8 mouse cellular contexts compared by ENCODE assay signal in the genomic region with DNA sequence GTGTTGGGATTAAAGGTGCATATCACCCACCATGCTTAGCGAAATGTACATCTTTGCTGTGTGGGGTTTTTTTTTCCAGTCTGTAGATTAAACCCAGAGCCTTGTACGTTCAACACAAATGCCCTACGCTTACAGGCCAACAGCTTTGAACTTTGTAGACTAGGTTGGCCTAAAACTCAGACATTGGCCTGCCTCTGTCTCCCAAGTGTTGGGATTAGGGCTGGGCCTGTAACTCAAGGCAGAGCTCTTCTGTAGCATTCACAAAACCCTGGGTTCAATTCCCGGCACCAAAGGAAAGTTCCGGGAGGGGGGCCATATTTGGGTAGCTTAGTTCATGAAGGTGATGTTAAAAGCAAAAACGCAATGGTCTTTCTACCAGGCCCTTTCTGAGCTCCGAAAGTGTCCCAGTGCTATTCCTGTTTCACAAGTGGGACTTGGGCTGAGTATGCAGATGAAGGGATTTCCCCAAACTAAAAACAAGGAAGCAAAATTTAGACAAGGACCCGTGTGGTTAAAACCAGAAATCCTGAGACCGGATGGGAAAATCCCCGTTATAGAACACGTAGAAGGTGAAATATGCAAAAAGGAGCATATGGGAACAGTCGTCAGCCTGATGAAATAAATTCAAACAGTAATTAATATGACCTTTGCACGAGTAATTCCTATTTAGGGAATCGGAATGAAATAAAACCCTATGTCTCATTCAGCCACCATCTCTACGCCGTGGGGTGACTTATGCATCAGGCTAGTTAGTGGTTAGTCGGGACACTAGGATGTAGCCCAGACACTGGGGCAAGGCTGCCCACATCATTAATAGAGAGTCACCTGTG. TPM values are rescaled to one million over a fixed set of nuclear protein-coding genes. Genes with fewer than 3 reads are reported as not detected.
DNase-seq lines count a peak whose midpoint lies in the region; ATAC-seq and TF ChIP-seq lines count a peak whose summit lies in the region.

No protein-coding gene starts in this region.

- no peak for TF ChIP-seq POLR2A in olfactory bulb, adult 2 months (IDR thresholded peaks at IDR 0.05; ENCODE audit: insufficient read depth, low read depth, low read length)
- no peak for TF ChIP-seq POLR2A in lung, adult 2 months (IDR thresholded peaks at IDR 0.05; ENCODE audit: borderline replicate concordance, extremely low read depth, low read depth, low read length)

- no peaks in the 10 kb centered on the region for H3K9me3 ChIP-seq in lung, embryonic 16.5 days (ENCODE audit: control insufficient read depth, low read length)
- H3K9me3 ChIP-seq in forebrain, embryonic 12.5 days: no peaks in the 10 kb centered on the region
- no peaks in the 10 kb centered on the region for H3K9me3 ChIP-seq in limb, embryonic 13.5 days

- H3K27ac ChIP-seq in lung, embryonic 16.5 days (ENCODE audit: low read length): no peak overlapping the region
- no peak overlapping the region for H3K27ac ChIP-seq in forebrain, embryonic 12.5 days
- no peak overlapping the region for H3K27ac ChIP-seq in limb, embryonic 13.5 days
- no peak overlapping the region for H3K27ac ChIP-seq in olfactory bulb, adult 2 months (ENCODE audit: insufficient read depth, low read depth, low read length)

- 70% methylated on average over 17 of the region's 17 CpGs for WGBS in lung, embryonic 16.5 days
- 76% methylated on average over 17 of the region's 17 CpGs for WGBS in forebrain, embryonic 12.5 days
- WGBS in limb, embryonic 13.5 days: 71% methylated on average over 17 of the region's 17 CpGs
- WGBS in olfactory bulb, adult 2 months: 50% methylated on average over 17 of the region's 17 CpGs
- WGBS in lung, adult 2 months: 59% methylated on average over 17 of the region's 17 CpGs

- H3K4me2 ChIP-seq in lung, embryonic 16.5 days (ENCODE audit: low read depth, low read length): peak overlapping the region; percentile 49
- peak overlapping the region; percentile 42 for H3K4me2 ChIP-seq in forebrain, embryonic 12.5 days
- H3K4me2 ChIP-seq in limb, embryonic 13.5 days (replicated peaks): peak overlapping the region; percentile 51

- ATAC-seq in lung, embryonic 16.5 days (ENCODE audit: low read depth): no peak
- ATAC-seq in forebrain, embryonic 12.5 days (ENCODE audit: low FRiP score): no peak
- ATAC-seq in limb, embryonic 13.5 days (ENCODE audit: low FRiP score, low read depth): no peak

- TF ChIP-seq CTCF in olfactory bulb, adult 2 months (IDR thresholded peaks at IDR 0.05; ENCODE audit: insufficient read depth, low read depth, low read length): no peak
- TF ChIP-seq CTCF in lung, adult 2 months (IDR thresholded peaks at IDR 0.05; ENCODE audit: insufficient read depth, low read length): no peak

- H3K4me1 ChIP-seq in lung, embryonic 16.5 days (replicated peaks; ENCODE audit: control insufficient read depth, insufficient read depth, low read length): peaks cover 14% of the 10 kb centered on the region
- peaks cover 16% of the 10 kb centered on the region for H3K4me1 ChIP-seq in forebrain, embryonic 12.5 days
- H3K4me1 ChIP-seq in limb, embryonic 13.5 days: peaks cover 17% of the 10 kb centered on the region
- H3K4me1 ChIP-seq in olfactory bulb, adult 2 months (ENCODE audit: control insufficient read depth, insufficient read depth, low read length): peaks cover 12% of the 10 kb centered on the region
- peaks cover 4% of the 10 kb centered on the region; the same call in 1 of the 2 replicates for H3K4me1 ChIP-seq in lung, adult 2 months (ENCODE audit: control insufficient read depth, insufficient read depth, low read length)

- peak overlapping the region; percentile 29 for H3K4me3 ChIP-seq in lung, embryonic 16.5 days (ENCODE audit: low read length)
- H3K4me3 ChIP-seq in forebrain, embryonic 12.5 days (replicated peaks): peak overlapping the region; percentile 95
- peak overlapping the region; percentile 73 for H3K4me3 ChIP-seq in limb, embryonic 13.5 days
- H3K4me3 ChIP-seq in olfactory bulb, adult 2 months (ENCODE audit: insufficient read depth, low read depth, low read length): peak overlapping the region; percentile 28
- H3K4me3 ChIP-seq in lung, adult 2 months (replicated peaks; ENCODE audit: extremely low read depth, low read depth, low read length): no peak overlapping the region

- DNase-seq in lung, postnatal 4 days: no peak
- no peak for DNase-seq in B cell, adult 2 months
- no peak for DNase-seq in embryo, embryonic 10 days (ENCODE audit: low spot score)
- no peak for DNase-seq in lung, adult 2 months

- no peak overlapping the region; the same call in 1 of the 2 replicates for H3K9ac ChIP-seq in lung, embryonic 16.5 days (ENCODE audit: low read length)
- H3K9ac ChIP-seq in forebrain, embryonic 12.5 days: 0 out of 2 replicates have a peak overlapping the region, but pooled peaks have one; percentile 30
- no peak overlapping the region for H3K9ac ChIP-seq in limb, embryonic 13.5 days

- no peaks in the 10 kb centered on the region for H3K27me3 ChIP-seq in lung, embryonic 16.5 days (ENCODE audit: control insufficient read depth, insufficient read depth, low read depth, low read length)
- no peaks in the 10 kb centered on the region for H3K27me3 ChIP-seq in forebrain, embryonic 12.5 days
- no peaks in the 10 kb centered on the region for H3K27me3 ChIP-seq in limb, embryonic 13.5 days

- peaks cover 13% of the 10 kb centered on the region; the same call in 1 of the 2 replicates for H3K36me3 ChIP-seq in lung, embryonic 16.5 days (ENCODE audit: control insufficient read depth, insufficient read depth, low read length)
- H3K36me3 ChIP-seq in forebrain, embryonic 12.5 days (replicated peaks): peaks cover 28% of the 10 kb centered on the region
- H3K36me3 ChIP-seq in limb, embryonic 13.5 days: peaks cover 32% of the 10 kb centered on the region

RNA-seq across cellular contexts. Expression of a gene that starts 0.6 kb away (rescaled TPM):
- polyA plus RNA-seq in lung, embryonic 16.5 days (2015; fragmentation: Nextera tagmentation; extraction: Ambion mirVana): 92.8 and 118 TPM in 2 replicates
- 161 and 171 TPM in 2 replicates for polyA plus RNA-seq in forebrain, embryonic 12.5 days (2016; fragmentation: Nextera tagmentation; extraction: Ambion mirVana)
- polyA plus RNA-seq in limb, embryonic 13.5 days (2015; fragmentation: Nextera tagmentation; extraction: Ambion mirVana): 165 and 167 TPM in 2 replicates
- polyA plus RNA-seq in olfactory bulb, adult 2 months (2012; ENCODE audit: insufficient read depth, insufficient read length, low replicate concordance, missing spikeins): not detected in 2 replicates
- polyA plus RNA-seq in lung, adult 2 months (2012; rRNA removed): 18.7 and 20.3 TPM in 2 replicates

RNA-seq across cellular contexts. Expression of a gene that starts 20.9 kb away (rescaled TPM):
- 2.0 and 2.3 TPM in 2 replicates for polyA plus RNA-seq in lung, embryonic 16.5 days (2015; fragmentation: Nextera tagmentation; extraction: Ambion mirVana)
- polyA plus RNA-seq in forebrain, embryonic 12.5 days (2016; fragmentation: Nextera tagmentation; extraction: Ambion mirVana): 1.4 and 3.4 TPM in 2 replicates
- polyA plus RNA-seq in limb, embryonic 13.5 days (2015; fragmentation: Nextera tagmentation; extraction: Ambion mirVana): 4.1 and 5.5 TPM in 2 replicates
- not detected in 2 replicates for polyA plus RNA-seq in olfactory bulb, adult 2 months (2012; ENCODE audit: insufficient read depth, insufficient read length, low replicate concordance, missing spikeins)
- 0.41 and 0.53 TPM in 2 replicates for polyA plus RNA-seq in lung, adult 2 months (2012; rRNA removed)

RNA-seq across cellular contexts. Expression of a gene that starts 24.1 kb away (rescaled TPM):
- polyA plus RNA-seq in lung, embryonic 16.5 days (2015; fragmentation: Nextera tagmentation; extraction: Ambion mirVana): 7.7 and 8.0 TPM in 2 replicates
- polyA plus RNA-seq in forebrain, embryonic 12.5 days (2016; fragmentation: Nextera tagmentation; extraction: Ambion mirVana): 4.4 and 5.6 TPM in 2 replicates
- polyA plus RNA-seq in limb, embryonic 13.5 days (2015; fragmentation: Nextera tagmentation; extraction: Ambion mirVana): 7.0 and 7.4 TPM in 2 replicates
- polyA plus RNA-seq in olfactory bulb, adult 2 months (2012; ENCODE audit: insufficient read depth, insufficient read length, low replicate concordance, missing spikeins): not detected in 2 replicates
- polyA plus RNA-seq in lung, adult 2 months (2012; rRNA removed): 2.0 and 3.2 TPM in 2 replicates

RNA-seq across cellular contexts. Expression of a gene that starts 26.5 kb away (rescaled TPM):
- polyA plus RNA-seq in lung, embryonic 16.5 days (2015; fragmentation: Nextera tagmentation; extraction: Ambion mirVana): 1.2 and 1.4 TPM in 2 replicates
- polyA plus RNA-seq in forebrain, embryonic 12.5 days (2016; fragmentation: Nextera tagmentation; extraction: Ambion mirVana): 0.09 and 0.17 TPM in 2 replicates
- 0.17 and 0.24 TPM in 2 replicates for polyA plus RNA-seq in limb, embryonic 13.5 days (2015; fragmentation: Nextera tagmentation; extraction: Ambion mirVana)
- not detected in 2 replicates for polyA plus RNA-seq in olfactory bulb, adult 2 months (2012; ENCODE audit: insufficient read depth, insufficient read length, low replicate concordance, missing spikeins)
- polyA plus RNA-seq in lung, adult 2 months (2012; rRNA removed): 1.4 and 2.7 TPM in 2 replicates

RNA-seq across cellular contexts. Expression of a gene that starts 41.1 kb away (rescaled TPM):
- 0.30 and 0.49 TPM in 2 replicates for polyA plus RNA-seq in lung, embryonic 16.5 days (2015; fragmentation: Nextera tagmentation; extraction: Ambion mirVana)
- not detected in 2 replicates for polyA plus RNA-seq in forebrain, embryonic 12.5 days (2016; fragmentation: Nextera tagmentation; extraction: Ambion mirVana)
- 0.19 and 0.64 TPM in 2 replicates for polyA plus RNA-seq in limb, embryonic 13.5 days (2015; fragmentation: Nextera tagmentation; extraction: Ambion mirVana)
- not detected in 2 replicates for polyA plus RNA-seq in olfactory bulb, adult 2 months (2012; ENCODE audit: insufficient read depth, insufficient read length, low replicate concordance, missing spikeins)
- 6.0 and 12.9 TPM in 2 replicates for polyA plus RNA-seq in lung, adult 2 months (2012; rRNA removed)
